Mouse (Mus musculus): ENCODE results near the gene Afmid. TPM values are rescaled to one million over a fixed set of nuclear protein-coding genes. Genes with fewer than 3 reads are reported as not detected.
"Not testable (repeated sequence)": the region's sequence is repeated elsewhere in the genome, so short reads cannot be mapped to it uniquely, and the experiment has no call there.

The Afmid gene
- total RNA-seq (2017) = 6.3 to 21.1 TPM (median 12.4 TPM) in 3 replicates

DNA sequence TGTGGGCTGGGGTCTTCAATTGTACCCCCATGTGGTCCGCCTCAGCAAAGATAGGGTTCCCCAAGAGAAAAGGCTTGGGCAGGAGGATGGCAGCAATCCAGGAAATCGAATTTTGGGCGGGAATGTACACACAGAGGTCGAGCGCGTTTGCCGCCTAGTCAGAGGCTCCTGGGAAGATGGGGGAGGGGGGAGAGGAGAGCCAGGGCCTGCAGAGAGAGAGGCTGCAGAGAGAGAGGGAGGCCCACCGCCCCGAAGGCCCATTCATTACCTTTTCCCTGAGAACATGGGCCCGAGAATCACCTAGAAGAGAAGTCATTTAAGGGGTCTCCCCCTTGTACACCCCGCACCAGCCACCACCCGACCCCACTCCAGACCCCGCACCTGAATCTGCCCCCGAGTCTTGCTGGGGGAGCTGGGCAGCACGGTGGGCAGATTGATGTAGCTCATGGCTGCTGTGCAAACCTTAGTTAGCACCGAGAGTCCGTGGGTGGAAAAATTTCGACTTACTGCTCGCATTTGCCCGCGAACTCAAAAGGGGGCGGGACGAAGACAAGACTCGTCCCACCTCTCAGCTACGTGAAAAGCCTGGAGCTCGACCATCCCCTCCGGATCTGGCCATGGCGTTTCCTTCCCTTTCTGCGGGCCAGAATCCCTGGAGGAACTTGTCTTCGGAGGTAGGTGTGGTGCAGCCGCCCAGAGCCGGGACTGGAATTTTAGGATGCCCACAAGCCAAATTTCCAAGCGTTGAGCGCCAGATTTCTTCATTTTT is at the start of gene Afmid, which contains the start of gene Tk1:
Gene Afmid, plus strand, starts transcription at position 592 of the 769 bp plus-strand sequence.
Gene Tk1, minus strand, starts transcription at position 760 of the 769 bp plus-strand sequence.
- ATAC-seq (replicated peaks; ENCODE audit: insufficient number of reproducible peaks, low FRiP score, low TSS enrichment, poor library complexity, severe bottlenecking) = no peak

- ATAC-seq (replicated peaks; ENCODE audit: insufficient number of reproducible peaks, low FRiP score, low TSS enrichment, poor library complexity, severe bottlenecking) = no peak
Measured at GRCm38 (mm10) chr11:117776085-117776792, 49.5 kb upstream of the Afmid start.

DNA sequence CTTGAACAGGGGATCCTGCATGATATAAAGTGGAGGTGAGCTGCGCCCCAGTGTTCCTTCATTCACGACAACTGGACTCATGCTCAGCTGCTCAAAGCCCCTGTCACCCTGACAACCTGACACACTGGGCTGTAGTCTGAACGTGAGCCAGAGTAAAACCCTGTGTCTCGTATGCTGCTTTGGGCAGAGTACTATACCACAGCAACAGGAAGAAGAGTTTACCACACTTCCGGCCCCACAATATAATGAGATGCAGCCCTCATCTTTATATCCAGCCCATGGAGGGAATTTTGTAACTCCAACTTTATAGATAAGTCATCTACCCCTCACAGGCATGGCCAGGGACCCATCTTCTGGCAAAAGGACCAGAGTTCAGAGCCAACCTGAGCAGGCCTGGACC is 48.6 kb upstream of the Afmid start:
- no peak for ATAC-seq (replicated peaks; ENCODE audit: insufficient number of reproducible peaks, low FRiP score, low TSS enrichment, poor library complexity, severe bottlenecking)

DNA sequence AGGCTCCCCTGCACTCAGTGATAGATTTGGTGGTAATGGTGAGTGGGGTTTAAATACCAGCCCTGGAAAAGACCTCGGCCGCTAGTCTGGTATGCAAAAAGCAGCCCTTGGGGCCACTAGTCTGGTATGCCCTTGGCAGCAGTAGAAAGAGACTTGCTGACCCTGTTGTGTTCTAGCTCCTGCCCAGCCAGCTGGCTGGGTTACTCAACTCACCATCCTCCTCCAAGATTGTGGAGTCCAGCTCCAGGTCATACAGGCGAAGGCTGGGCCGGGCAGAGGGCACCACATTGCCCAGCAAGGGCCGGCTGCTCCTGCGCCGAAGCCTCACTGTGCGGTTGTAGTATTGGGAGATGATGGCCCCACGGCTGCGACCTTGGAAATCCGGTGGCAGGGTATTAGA is 47.7 kb upstream of the Afmid start:
- no peak for ATAC-seq (replicated peaks; ENCODE audit: insufficient number of reproducible peaks, low FRiP score, low TSS enrichment, poor library complexity, severe bottlenecking)

GRCm38 (mm10) chr11:117778851-117779433 is 46.8 kb upstream of the Afmid start:
- ATAC-seq (replicated peaks; ENCODE audit: insufficient number of reproducible peaks, low FRiP score, low TSS enrichment, poor library complexity, severe bottlenecking) = peak; percentile 0; the same call in 1 of the 2 replicates

- ATAC-seq (replicated peaks; ENCODE audit: insufficient number of reproducible peaks, low FRiP score, low TSS enrichment, poor library complexity, severe bottlenecking) = peak; percentile 32
Measured at GRCm38 (mm10) chr11:117779434-117780198, 46.1 kb upstream of the Afmid start.

- ATAC-seq (replicated peaks; ENCODE audit: insufficient number of reproducible peaks, low FRiP score, low TSS enrichment, poor library complexity, severe bottlenecking) = no peak
Measured at GRCm38 (mm10) chr11:117780199-117780515, 45.6 kb upstream of the Afmid start.

DNA sequence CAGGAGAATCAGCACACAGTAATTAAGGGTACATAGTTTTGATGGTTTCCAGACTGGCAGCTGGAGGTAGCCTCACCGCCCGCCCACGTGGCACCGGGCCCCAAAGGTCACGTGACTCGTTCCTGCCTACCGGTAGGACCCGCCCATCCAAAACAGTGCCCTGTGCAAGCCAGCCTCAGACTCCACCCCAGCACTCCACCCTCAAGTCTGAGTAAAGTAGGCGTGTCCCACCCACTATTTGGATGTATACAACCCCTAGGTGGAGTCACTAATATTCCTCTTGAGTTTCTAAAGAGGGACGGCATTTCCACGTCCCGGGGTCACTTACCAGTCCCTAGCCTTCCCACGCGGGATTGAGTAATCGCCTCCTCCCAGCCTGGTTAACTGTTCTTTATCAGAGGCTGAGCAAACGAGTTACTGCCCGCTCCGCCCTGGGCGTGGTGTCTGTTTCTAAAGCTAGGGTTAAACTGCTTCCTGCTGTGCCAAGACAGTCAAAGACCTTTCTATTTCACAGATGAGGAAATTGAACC is 45.1 kb upstream of the Afmid start:
- ATAC-seq (replicated peaks; ENCODE audit: insufficient number of reproducible peaks, low FRiP score, low TSS enrichment, poor library complexity, severe bottlenecking) = peak; percentile 56

DNA sequence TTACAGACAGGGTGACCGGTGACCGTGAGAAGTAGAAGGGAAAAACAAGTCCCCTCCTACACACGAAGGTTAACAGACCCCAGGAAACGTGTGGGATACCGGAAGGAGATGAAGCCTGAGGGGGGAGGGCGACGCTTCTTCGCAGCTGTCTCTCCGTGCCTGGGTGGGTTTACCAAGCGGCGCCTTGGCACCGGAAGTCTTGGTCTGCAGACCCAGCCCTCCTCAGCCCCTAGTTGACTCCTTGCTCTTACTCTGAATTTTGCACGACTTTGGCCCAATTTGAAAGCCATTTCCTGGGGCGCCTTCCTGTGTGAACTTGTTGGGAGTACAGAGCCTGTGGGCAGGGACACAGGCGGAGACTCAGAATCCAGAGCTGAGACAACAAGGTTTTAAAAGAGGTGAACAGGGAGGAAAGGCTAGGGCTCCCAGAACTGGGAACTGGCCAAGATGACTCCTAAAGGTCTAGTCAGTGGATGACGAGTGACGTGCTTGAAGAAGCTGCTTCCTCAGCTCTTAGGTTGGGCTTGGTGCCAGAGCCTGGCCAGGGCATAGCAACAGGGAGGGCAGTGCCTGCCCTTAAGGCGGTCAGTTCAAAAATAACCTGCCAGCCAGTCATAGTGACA is 44.4 kb upstream of the Afmid start:
- ATAC-seq (replicated peaks; ENCODE audit: insufficient number of reproducible peaks, low FRiP score, low TSS enrichment, poor library complexity, severe bottlenecking) = peak; percentile 25

DNA sequence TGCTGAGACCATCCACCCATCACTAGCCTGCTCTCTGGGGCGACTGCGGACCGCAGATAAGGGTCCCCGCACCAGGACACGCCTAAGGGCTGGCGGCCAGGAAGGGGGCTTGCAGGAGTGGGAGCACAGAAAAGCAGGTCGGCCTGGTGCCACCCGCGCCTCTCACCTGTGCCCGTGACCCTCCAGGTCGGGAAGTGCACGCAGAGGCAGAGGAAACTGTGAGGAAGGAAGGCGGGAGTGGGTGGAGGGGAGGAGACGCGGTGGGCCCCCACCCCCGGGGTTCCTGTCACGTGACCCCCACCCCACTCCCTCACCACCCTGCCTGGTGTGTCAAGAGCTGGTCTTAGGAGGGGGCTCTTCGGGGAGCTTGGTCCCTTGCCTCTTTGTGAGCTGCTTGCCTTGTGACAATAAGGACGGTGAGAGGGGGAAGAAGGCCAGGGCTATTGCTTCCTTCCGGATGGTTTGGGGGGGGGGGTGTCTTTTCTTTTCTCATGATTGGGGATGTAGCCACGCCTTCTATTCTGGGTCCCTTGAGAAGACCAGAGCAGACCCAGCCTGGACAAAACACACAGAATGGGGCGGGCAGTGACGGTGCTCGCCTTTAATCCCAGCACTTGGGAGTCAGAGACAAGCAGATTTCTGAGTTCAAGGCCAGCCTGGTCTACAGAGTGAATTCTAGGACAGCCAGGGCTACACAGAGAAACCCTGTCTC is 43.6 kb upstream of the Afmid start, which contains the start of the genes Tmc8 and Tmc6:
Gene Tmc8, plus strand, starts transcription at position 84 of the 712 bp plus-strand sequence.
Gene Tmc6, minus strand, starts transcription at position 206 of the 712 bp plus-strand sequence.
- ATAC-seq (replicated peaks; ENCODE audit: insufficient number of reproducible peaks, low FRiP score, low TSS enrichment, poor library complexity, severe bottlenecking) = 0 out of 2 replicates have a peak, but pooled peaks have one; percentile 0

GRCm38 (mm10) chr11:117782705-117783034 is 43.1 kb upstream of the Afmid start:
- no peak for ATAC-seq (replicated peaks; ENCODE audit: insufficient number of reproducible peaks, low FRiP score, low TSS enrichment, poor library complexity, severe bottlenecking)

- ATAC-seq (replicated peaks; ENCODE audit: insufficient number of reproducible peaks, low FRiP score, low TSS enrichment, poor library complexity, severe bottlenecking) = no peak
Measured at GRCm38 (mm10) chr11:117783089-117783488, 42.6 kb upstream of the Afmid start.

DNA sequence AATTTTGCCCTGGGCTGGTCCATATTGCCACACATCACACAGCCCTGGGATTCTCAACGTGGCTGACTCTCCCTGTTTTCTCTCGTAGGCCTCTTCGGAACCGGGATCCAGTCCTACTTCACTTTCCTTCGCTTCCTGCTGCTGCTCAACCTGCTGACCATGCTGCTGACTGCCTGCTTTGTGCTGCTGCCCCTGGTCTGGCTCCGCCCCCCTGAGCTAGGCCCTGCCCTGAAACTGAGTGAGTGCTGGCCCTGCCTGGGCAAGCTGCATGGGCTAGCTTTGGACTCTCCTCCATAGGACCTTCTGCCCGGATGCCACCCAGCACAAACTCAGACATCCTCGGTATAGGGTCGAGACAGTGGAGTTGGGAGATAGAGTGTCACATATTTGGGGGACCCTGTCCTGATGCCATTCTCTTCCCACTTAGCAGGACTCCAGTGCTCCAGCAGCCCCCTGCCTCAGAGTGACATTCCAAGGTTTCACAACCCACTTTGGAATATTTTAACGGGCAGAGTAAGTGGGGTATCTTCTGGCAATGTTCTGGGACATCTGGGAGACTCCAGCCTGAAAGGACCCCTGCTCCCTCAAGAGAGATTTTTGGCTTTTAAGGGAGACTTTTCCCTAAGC is 41.9 kb upstream of the Afmid start:
- no peak for ATAC-seq (replicated peaks; ENCODE audit: insufficient number of reproducible peaks, low FRiP score, low TSS enrichment, poor library complexity, severe bottlenecking)

- ATAC-seq (replicated peaks; ENCODE audit: insufficient number of reproducible peaks, low FRiP score, low TSS enrichment, poor library complexity, severe bottlenecking) = peak; percentile 52
Measured at GRCm38 (mm10) chr11:117786294-117786693, 39.4 kb upstream of the Afmid start.

- ATAC-seq (replicated peaks; ENCODE audit: insufficient number of reproducible peaks, low FRiP score, low TSS enrichment, poor library complexity, severe bottlenecking) = not testable (repeated sequence)
Measured at GRCm38 (mm10) chr11:117788481-117788880, 37.2 kb upstream of the Afmid start.

- peak; percentile 59; the same call in 1 of the 2 replicates for ATAC-seq (replicated peaks; ENCODE audit: insufficient number of reproducible peaks, low FRiP score, low TSS enrichment, poor library complexity, severe bottlenecking)
Measured at GRCm38 (mm10) chr11:117790286-117790685, 35.4 kb upstream of the Afmid start.

DNA sequence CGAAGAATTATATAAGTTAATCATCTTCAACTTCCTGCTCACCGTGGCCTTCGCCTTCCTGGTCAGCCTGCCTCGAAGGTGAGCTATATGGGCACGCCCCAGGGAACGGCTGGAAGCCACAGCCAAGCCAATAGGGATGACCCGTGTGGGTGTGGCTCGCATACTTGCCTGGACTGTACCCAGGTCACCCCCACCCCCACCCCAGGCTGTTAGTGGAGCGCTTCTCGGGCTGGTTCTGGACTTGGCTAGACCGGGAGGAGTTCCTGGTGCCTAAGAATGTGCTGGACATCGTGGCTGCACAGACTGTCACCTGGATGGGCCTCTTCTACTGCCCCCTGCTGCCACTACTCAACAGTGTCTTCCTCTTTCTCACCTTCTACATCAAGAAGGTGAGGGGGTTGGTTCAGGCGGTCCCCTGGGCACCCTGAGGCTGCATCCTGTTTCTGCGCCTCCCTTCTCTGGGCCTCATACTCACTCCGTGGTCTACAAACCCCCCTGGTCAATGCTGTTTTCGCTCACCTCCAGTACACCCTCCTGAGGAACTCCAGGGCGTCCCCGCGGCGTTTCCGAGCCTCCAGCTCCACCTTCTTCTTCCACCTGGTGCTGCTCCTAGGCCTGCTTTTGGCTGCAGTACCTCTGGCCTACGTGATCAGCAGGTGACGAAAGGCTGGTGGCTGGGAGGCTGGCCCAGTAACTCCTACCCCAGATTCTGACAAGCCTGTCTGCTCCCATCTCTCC is 34.9 kb upstream of the Afmid start:
- ATAC-seq (replicated peaks; ENCODE audit: insufficient number of reproducible peaks, low FRiP score, low TSS enrichment, poor library complexity, severe bottlenecking) = no peak

Data from monocyte, adult 5-6 weeks (primary cell).